ENCODE assay signal across 12 mouse cellular contexts in genomic region chr8:88317341-88317740, GRCm38 (mm10). TPM values are rescaled to one million over a fixed set of nuclear protein-coding genes. Genes with fewer than 3 reads are reported as not detected.
DNase-seq lines count a peak whose midpoint lies in the region; ATAC-seq lines count a peak whose summit lies in the region.
"Had no signal": no experiment of that assay in that cellular context is flagged by ENCODE, and none has a peak within 500 bp of the region (broad histone marks: within the 10 kb centered on the region; RNA-seq: fewer than 3 reads in every experiment).

No protein-coding gene starts in this region.

- H3K27me3 ChIP-seq in kidney, embryonic 15.5 days: no peaks in the 10 kb centered on the region
- H3K27me3 ChIP-seq in kidney, embryonic 14.5 days (ENCODE audit: control insufficient read depth, insufficient read depth, low read length): no peaks in the 10 kb centered on the region
- H3K27me3 ChIP-seq in limb, embryonic 13.5 days: no peaks in the 10 kb centered on the region
- no peaks in the 10 kb centered on the region for H3K27me3 ChIP-seq in forebrain, embryonic 15.5 days

- H3K4me1 ChIP-seq in kidney, embryonic 15.5 days: peaks cover 16% of the 10 kb centered on the region
- peaks cover 5% of the 10 kb centered on the region; the same call in 1 of the 2 replicates for H3K4me1 ChIP-seq in kidney, embryonic 14.5 days (ENCODE audit: control insufficient read depth, insufficient read depth, low read length)
- H3K4me1 ChIP-seq in limb, embryonic 13.5 days: peaks cover 20% of the 10 kb centered on the region
- peaks cover 16% of the 10 kb centered on the region for H3K4me1 ChIP-seq in forebrain, embryonic 15.5 days

- peak; percentile 16 for DNase-seq in embryo, embryonic 10 days (ENCODE audit: low spot score)
- no peak for DNase-seq in embryo, embryonic 10.5 days (ENCODE audit: low spot score)
- DNase-seq in NIH3T3 (ENCODE audit: low read depth): peak; percentile 31
- no peak for DNase-seq in adrenal gland, adult 2 months

- no peak overlapping the region for H3K9ac ChIP-seq in kidney, embryonic 15.5 days
- H3K9ac ChIP-seq in kidney, embryonic 14.5 days (ENCODE audit: low read depth, low read length): no peak overlapping the region
- no peak overlapping the region for H3K9ac ChIP-seq in limb, embryonic 13.5 days
- H3K9ac ChIP-seq in forebrain, embryonic 15.5 days (replicated peaks): no peak overlapping the region

- no peak overlapping the region for H3K4me2 ChIP-seq in kidney, embryonic 15.5 days
- no peak overlapping the region for H3K4me2 ChIP-seq in kidney, embryonic 14.5 days (replicated peaks; ENCODE audit: low read depth, low read length)
- no peak overlapping the region for H3K4me2 ChIP-seq in limb, embryonic 13.5 days (replicated peaks)
- H3K4me2 ChIP-seq in forebrain, embryonic 15.5 days (replicated peaks): no peak overlapping the region
- H3K4me2 ChIP-seq: heart, embryonic 11.5 days had no signal

- no peaks in the 10 kb centered on the region for H3K9me3 ChIP-seq in kidney, embryonic 15.5 days (replicated peaks)
- no peaks in the 10 kb centered on the region for H3K9me3 ChIP-seq in kidney, embryonic 14.5 days (ENCODE audit: control insufficient read depth, low read length)
- H3K9me3 ChIP-seq in limb, embryonic 13.5 days: no peaks in the 10 kb centered on the region
- H3K9me3 ChIP-seq in forebrain, embryonic 15.5 days: no peaks in the 10 kb centered on the region
- H3K9me3 ChIP-seq: G1E had no signal

- no peak overlapping the region for H3K4me3 ChIP-seq in kidney, embryonic 15.5 days (replicated peaks)
- no peak overlapping the region for H3K4me3 ChIP-seq in kidney, embryonic 14.5 days (ENCODE audit: low read length)
- H3K4me3 ChIP-seq in limb, embryonic 13.5 days: no peak overlapping the region
- H3K4me3 ChIP-seq in forebrain, embryonic 15.5 days: no peak overlapping the region

- 70% methylated on average over 5 of the region's 5 CpGs for WGBS in kidney, embryonic 15.5 days
- WGBS in kidney, embryonic 14.5 days: 70% methylated on average over 5 of the region's 5 CpGs
- 29% methylated on average over 5 of the region's 5 CpGs for WGBS in limb, embryonic 13.5 days
- 69% methylated on average over 5 of the region's 5 CpGs for whole genome bisulfite sequencing in forebrain, embryonic 15.5 days

- ATAC-seq in kidney, embryonic 15.5 days (replicated peaks; ENCODE audit: low FRiP score): no peak
- no peak for ATAC-seq in kidney, embryonic 14.5 days (ENCODE audit: low FRiP score, low TSS enrichment)
- no peak for ATAC-seq in limb, embryonic 13.5 days (ENCODE audit: low FRiP score, low read depth)
- ATAC-seq in forebrain, embryonic 15.5 days (replicated peaks): no peak
- ATAC-seq: activated CD4-positive, CD25-positive, alpha-beta regulatory T cell, adult 4 months; inflammation-experienced regulatory T-cells, adult 6 months had no signal

- H3K27ac ChIP-seq in kidney, embryonic 15.5 days: peak overlapping the region; percentile 38; the same call in 1 of the 2 replicates
- no peak overlapping the region for H3K27ac ChIP-seq in kidney, embryonic 14.5 days (ENCODE audit: low read depth, low read length)
- peak overlapping the region; percentile 67 for H3K27ac ChIP-seq in limb, embryonic 13.5 days
- H3K27ac ChIP-seq in forebrain, embryonic 15.5 days (replicated peaks): no peak overlapping the region

- no peaks in the 10 kb centered on the region for H3K36me3 ChIP-seq in kidney, embryonic 15.5 days
- H3K36me3 ChIP-seq in kidney, embryonic 14.5 days (ENCODE audit: control insufficient read depth, insufficient read depth, low read length): no peaks in the 10 kb centered on the region
- H3K36me3 ChIP-seq in limb, embryonic 13.5 days: no peaks in the 10 kb centered on the region
- H3K36me3 ChIP-seq in forebrain, embryonic 15.5 days: no peaks in the 10 kb centered on the region

RNA-seq across cellular contexts. Expression of gene Brd7, which starts 44.7 kb away (rescaled TPM):
- 68.6 and 74.4 TPM in 2 replicates for polyA plus RNA-seq in kidney, embryonic 15.5 days (2015; fragmentation: Nextera tagmentation; extraction: Ambion mirVana)
- 70.0 and 88.9 TPM in 2 replicates for polyA plus RNA-seq in kidney, embryonic 14.5 days (2014; fragmentation: Nextera tagmentation; extraction: Ambion mirVana)
- polyA plus RNA-seq in limb, embryonic 13.5 days (2015; fragmentation: Nextera tagmentation; extraction: Ambion mirVana): 85.3 and 86.1 TPM in 2 replicates
- 65.4 and 68.7 TPM in 2 replicates for polyA plus RNA-seq in forebrain, embryonic 15.5 days (2015; fragmentation: Nextera tagmentation; extraction: Ambion mirVana)
- 10 to 100 TPM; 60.7 to 81.2 TPM for total RNA-seq in adrenal gland, adult 2 months (2021)
- polyA plus RNA-seq in adrenal gland, adult 2 months (2012; rRNA removed): 7.0 and 7.2 TPM in 2 replicates

RNA-seq across cellular contexts. Expression of gene Adcy7, which starts 45.1 kb away (rescaled TPM):
- 2.9 and 3.1 TPM in 2 replicates for polyA plus RNA-seq in kidney, embryonic 15.5 days (2015; fragmentation: Nextera tagmentation; extraction: Ambion mirVana)
- polyA plus RNA-seq in kidney, embryonic 14.5 days (2014; fragmentation: Nextera tagmentation; extraction: Ambion mirVana): 2.0 and 3.1 TPM in 2 replicates
- 5.1 and 5.5 TPM in 2 replicates for polyA plus RNA-seq in limb, embryonic 13.5 days (2015; fragmentation: Nextera tagmentation; extraction: Ambion mirVana)
- polyA plus RNA-seq in forebrain, embryonic 15.5 days (2015; fragmentation: Nextera tagmentation; extraction: Ambion mirVana): 1.4 and 1.5 TPM in 2 replicates
- 10 to 100 TPM in 1 of 2 experiments, 1 to 10 TPM in 1; 4.8 to 18.6 TPM for total RNA-seq in adrenal gland, adult 2 months (2021)
- polyA plus RNA-seq in adrenal gland, adult 2 months (2012; rRNA removed): 8.7 and 11.3 TPM in 2 replicates

Comparison
In these comparisons a context has a peak if more than half of its experiments do, and no peak if none do; other contexts are left out.
1. DNase-seq: peak in embryo, embryonic 10 days (single experiment) and NIH3T3 (single experiment); none in embryo, embryonic 10.5 days (single experiment) and adrenal gland, adult 2 months (single experiment).
2. H3K27ac ChIP-seq: peak in kidney, embryonic 15.5 days (single experiment) and limb, embryonic 13.5 days (single experiment); none in kidney, embryonic 14.5 days (single experiment) and forebrain, embryonic 15.5 days (single experiment).